Comparison of ENCODE assay signal across 13 mouse cellular contexts in the genomic region with DNA sequence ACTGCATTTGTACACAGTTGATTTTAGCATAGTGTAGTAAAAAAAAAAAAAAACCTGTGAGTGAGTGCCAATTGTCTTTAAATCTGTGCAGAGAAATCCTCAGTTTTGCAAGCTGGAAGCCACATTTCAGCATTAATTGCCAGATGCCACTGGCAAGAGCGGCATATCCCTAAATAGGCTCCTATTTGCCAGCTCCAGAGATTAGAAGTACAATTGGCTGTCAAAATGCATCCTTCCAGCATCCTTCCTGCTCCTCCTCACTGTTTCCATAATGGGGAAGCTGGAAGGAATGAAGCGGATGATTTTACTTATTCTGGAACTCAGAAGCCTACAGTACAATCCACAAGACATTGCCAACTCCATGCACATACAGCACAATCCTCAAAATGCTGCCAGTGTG.
DNase-seq lines count a peak whose midpoint lies in the region; ATAC-seq and TF ChIP-seq lines count a peak whose summit lies in the region.
"Had no signal": no experiment of that assay in that cellular context is flagged by ENCODE, and none has a peak within 500 bp of the region (broad histone marks: within the 10 kb centered on the region; RNA-seq: fewer than 3 reads in every experiment).

No protein-coding gene starts in this region.

- no peak overlapping the region for H3K9ac ChIP-seq in hindbrain, postnatal 0 days (replicated peaks; ENCODE audit: low read length)
- no peak overlapping the region for H3K9ac ChIP-seq in hindbrain, embryonic 14.5 days
- H3K9ac ChIP-seq in heart, embryonic 12.5 days, result no peak overlapping the region
- H3K9ac ChIP-seq: liver, embryonic 13.5 days had no signal

- H3K9me3 ChIP-seq in hindbrain, postnatal 0 days (ENCODE audit: low read length), result no peaks in the 10 kb centered on the region
- no peaks in the 10 kb centered on the region for H3K9me3 ChIP-seq in hindbrain, embryonic 14.5 days (ENCODE audit: control insufficient read depth, low read length)
- H3K9me3 ChIP-seq in heart, embryonic 12.5 days (replicated peaks), result no peaks in the 10 kb centered on the region
- H3K9me3 ChIP-seq: liver, embryonic 13.5 days had no signal

- DNase-seq in hindbrain, postnatal 0 days (ENCODE audit: low spot score), result peak; percentile 59
- no peak for DNase-seq in hindbrain, embryonic 14.5 days (ENCODE audit: low spot score)
- DNase-seq in layer of hippocampus, postnatal 25 days (ENCODE audit: extremely low spot score in 1 of 2, low spot score in 1 of 2), result peak; percentile 17 to 19
- peak; percentile 16 for DNase-seq in right cerebral cortex, postnatal 25 days
- DNase-seq in thymus, postnatal 4 days, result no peak
- DNase-seq in kidney, postnatal 14 days, result no peak
- DNase-seq: heart, adult 11 months; kidney, adult 18-20 months; liver, embryonic 13.5 days; lung, postnatal 14 days; thymus, postnatal 14 days had no signal

- no peak for TF ChIP-seq CTCF in hindbrain, postnatal 0 days (IDR thresholded peaks at IDR 0.05; ENCODE audit: low read depth)

- WGBS in hindbrain, postnatal 0 days, result 56% methylated on average over 2 of the region's 2 CpGs
- WGBS in hindbrain, embryonic 14.5 days, result 84% methylated on average over 2 of the region's 2 CpGs
- WGBS in heart, embryonic 12.5 days, result 80% methylated on average over 2 of the region's 2 CpGs

- H3K36me3 ChIP-seq in hindbrain, postnatal 0 days (ENCODE audit: insufficient read depth, low read length), result no peaks in the 10 kb centered on the region
- H3K36me3 ChIP-seq in hindbrain, embryonic 14.5 days (replicated peaks; ENCODE audit: control insufficient read depth, insufficient read depth), result no peaks in the 10 kb centered on the region
- no peaks in the 10 kb centered on the region for H3K36me3 ChIP-seq in heart, embryonic 12.5 days
- H3K36me3 ChIP-seq: liver, embryonic 13.5 days had no signal

- no peaks in the 10 kb centered on the region for H3K4me1 ChIP-seq in hindbrain, postnatal 0 days (ENCODE audit: insufficient read depth, low read length)
- H3K4me1 ChIP-seq in hindbrain, embryonic 14.5 days (replicated peaks; ENCODE audit: control insufficient read depth, insufficient read depth, low read length), result no peaks in the 10 kb centered on the region
- H3K4me1 ChIP-seq in heart, embryonic 12.5 days (replicated peaks), result no peaks in the 10 kb centered on the region
- H3K4me1 ChIP-seq: liver, embryonic 13.5 days had no signal

- H3K4me3 ChIP-seq in hindbrain, postnatal 0 days (ENCODE audit: low read length), result no peak overlapping the region
- H3K4me3 ChIP-seq in hindbrain, embryonic 14.5 days (replicated peaks; ENCODE audit: low read length), result no peak overlapping the region
- H3K4me3 ChIP-seq in heart, embryonic 12.5 days, result no peak overlapping the region
- H3K4me3 ChIP-seq: liver, embryonic 13.5 days had no signal

- no peak overlapping the region for H3K4me2 ChIP-seq in hindbrain, postnatal 0 days (ENCODE audit: low read depth, low read length)
- no peak overlapping the region for H3K4me2 ChIP-seq in hindbrain, embryonic 14.5 days (replicated peaks)
- H3K4me2 ChIP-seq in heart, embryonic 12.5 days, result no peak overlapping the region
- H3K4me2 ChIP-seq: liver, embryonic 13.5 days had no signal

- no peak overlapping the region for H3K27ac ChIP-seq in hindbrain, postnatal 0 days
- H3K27ac ChIP-seq in hindbrain, embryonic 14.5 days, result no peak overlapping the region
- no peak overlapping the region for H3K27ac ChIP-seq in heart, embryonic 12.5 days (ENCODE audit: poor library complexity, severe bottlenecking)
- H3K27ac ChIP-seq: liver, embryonic 13.5 days had no signal

- no peaks in the 10 kb centered on the region for H3K27me3 ChIP-seq in hindbrain, postnatal 0 days (ENCODE audit: insufficient read depth, low read length)
- H3K27me3 ChIP-seq in hindbrain, embryonic 14.5 days (ENCODE audit: control insufficient read depth, insufficient read depth, low read length), result no peaks in the 10 kb centered on the region
- no peaks in the 10 kb centered on the region for H3K27me3 ChIP-seq in heart, embryonic 12.5 days (replicated peaks)
- H3K27me3 ChIP-seq: liver, embryonic 13.5 days had no signal

- no peak for ATAC-seq in hindbrain, postnatal 0 days
- ATAC-seq in hindbrain, embryonic 14.5 days (ENCODE audit: low FRiP score), result no peak
- ATAC-seq in frontal cortex, adult (ENCODE audit: low TSS enrichment), result peak; percentile 97
- no peak for ATAC-seq in heart, embryonic 12.5 days (ENCODE audit: insufficient number of reproducible peaks, low FRiP score)

Comparison
In these comparisons a context has a peak if more than half of its experiments do, and no peak if none do; other contexts are left out.
1. DNase-seq: peak in hindbrain, postnatal 0 days (single experiment), layer of hippocampus, postnatal 25 days (2 of 2) and right cerebral cortex, postnatal 25 days (single experiment); none in hindbrain, embryonic 14.5 days (single experiment), thymus, postnatal 4 days (single experiment) and kidney, postnatal 14 days (single experiment).